Mouse (Mus musculus): Measurements from ENCODE around the gene Epha5.

Epha5 gene

DNA sequence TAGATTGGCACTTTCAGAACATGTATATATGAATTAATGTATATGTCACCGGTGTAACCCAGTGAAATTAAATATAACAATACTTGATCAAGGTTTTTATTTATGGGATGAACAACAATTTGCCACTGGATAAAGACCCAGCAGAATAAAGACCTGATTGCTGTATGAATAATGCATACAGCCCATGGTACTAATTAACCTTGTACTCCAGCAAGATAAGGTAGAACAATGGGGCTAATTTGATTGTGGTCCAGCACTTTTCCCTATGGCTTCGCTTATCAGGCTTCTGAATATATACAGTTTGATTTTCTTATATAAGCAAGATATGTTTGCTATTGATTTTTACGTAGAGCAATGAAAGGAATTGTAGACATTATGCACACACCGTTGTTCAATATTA, 103.6 kb downstream of the Epha5 start:
- DNase-seq (ENCODE audit: low spot score in 2 of 2) = no peak

DNA sequence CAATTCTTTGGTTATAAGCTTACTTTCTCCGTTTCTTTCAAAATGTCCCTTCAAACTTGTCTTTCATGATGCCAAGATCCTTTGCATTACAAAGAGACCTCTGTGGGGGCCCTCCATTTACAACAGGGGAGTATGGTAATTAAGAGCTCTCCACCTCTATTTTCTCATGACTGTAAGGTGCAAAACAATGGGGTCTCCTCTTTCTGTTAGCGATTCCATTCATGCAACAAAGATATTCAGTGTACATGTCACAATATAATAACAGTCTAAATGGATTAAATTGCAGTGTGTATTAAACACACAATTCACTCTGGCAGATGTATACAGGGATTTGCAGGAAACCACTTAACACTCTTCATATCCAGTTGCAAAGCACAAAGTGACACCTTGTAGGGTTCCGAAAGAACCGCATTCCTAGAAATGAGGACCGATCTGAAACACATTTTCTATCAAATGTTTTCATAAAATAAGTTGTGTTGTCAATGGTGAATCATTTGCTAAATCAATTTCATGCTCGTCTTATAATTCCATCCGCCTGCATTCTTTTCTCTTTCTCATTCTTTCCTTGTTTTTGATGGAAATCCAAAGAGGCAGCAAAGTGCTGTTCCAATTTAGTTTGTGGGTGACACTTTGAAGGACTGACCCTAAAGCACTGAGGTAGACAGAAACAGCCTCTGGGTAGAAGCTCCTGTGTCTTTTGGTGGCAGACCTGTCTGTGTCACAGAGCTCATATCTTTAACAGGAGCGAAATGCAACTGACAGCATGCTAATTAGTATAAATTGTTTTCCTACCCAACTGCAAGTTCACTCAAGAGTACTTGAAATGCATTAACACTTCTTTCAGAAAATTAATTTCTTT, 118.1 kb downstream of the Epha5 start:
- no peak for DNase-seq (ENCODE audit: low spot score in 2 of 2)

DNA sequence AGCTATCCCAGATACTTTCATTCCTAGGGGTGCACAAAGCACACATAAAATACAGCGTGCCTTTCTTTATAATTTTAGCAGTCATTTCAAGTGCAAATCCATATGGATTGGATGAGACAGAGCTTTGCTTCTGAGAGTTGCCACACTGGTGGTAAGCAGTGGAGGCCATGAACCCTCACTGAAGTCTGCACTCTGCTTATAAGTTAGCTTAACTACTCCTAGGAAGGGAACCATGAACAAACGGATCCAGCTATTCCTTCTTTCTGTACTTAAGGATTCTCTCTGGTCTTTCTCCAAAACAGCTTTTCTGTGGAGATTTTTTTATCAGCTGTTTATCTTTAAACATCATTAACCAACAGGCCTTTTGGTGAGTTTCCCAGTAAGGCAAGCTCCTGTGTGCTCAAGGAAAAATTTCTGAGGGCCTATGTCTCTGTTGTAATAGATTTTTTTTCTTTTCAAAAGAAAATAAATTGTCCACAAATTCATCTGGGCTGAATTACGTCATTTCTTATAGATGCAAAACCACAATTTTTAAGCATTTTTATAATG, 127.7 kb downstream of the Epha5 start:
- no peak for DNase-seq (ENCODE audit: low spot score in 2 of 2)

DNA sequence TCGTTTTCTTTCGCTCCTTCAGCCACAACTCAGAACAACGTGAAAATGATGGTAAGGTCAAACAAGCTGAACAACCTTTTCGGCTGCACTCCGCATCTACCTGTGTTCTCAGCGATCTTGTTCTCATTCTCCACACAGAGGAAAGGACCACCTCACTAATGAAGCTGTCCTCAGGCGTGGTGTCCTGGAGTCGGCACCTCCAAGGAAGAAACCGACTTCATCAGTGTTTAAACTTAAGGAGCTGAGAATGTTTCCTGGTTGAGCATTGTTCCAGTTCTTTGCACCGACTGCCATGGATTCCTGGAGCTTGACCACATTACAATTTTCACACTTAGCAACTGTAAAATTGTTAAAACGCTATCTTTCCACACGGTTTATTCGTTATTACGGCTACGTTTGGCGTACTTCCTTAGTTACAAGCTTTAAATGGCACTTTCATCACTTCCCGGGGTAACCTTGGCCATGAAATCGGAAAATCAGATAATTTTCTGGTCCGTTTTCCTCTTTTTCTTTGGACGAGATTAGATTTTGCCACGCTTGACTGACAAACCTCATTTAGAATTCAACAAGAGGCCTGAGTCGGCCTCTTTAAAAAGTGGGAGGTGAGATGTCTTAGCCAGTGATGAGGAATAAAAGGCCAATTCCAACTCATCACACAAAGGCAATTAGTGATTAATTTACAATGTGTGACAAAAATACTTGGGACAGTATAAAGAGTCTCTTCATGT, 135.7 kb downstream of the Epha5 start:
- DNase-seq (ENCODE audit: low spot score in 2 of 2) = no peak

DNA sequence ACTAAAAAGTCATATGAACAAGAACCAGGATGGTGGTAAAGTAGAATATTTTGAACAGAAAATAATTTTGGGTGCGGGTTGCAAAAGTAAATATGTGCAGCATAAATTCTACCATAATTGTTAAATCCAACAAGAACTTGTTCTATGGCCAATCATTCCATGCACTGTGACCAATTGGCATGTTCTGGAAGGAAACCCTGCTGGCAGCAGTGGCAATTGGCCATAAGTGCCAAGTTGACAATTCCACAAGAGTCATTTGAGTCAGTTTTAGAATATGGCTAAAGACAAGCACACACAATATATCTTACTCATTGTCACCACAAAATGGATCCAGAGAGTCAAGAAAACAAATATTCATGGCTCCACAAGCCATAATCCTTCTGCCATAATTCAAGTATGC, 140.2 kb downstream of the Epha5 start:
- DNase-seq (ENCODE audit: low spot score in 2 of 2) = no peak

DNA sequence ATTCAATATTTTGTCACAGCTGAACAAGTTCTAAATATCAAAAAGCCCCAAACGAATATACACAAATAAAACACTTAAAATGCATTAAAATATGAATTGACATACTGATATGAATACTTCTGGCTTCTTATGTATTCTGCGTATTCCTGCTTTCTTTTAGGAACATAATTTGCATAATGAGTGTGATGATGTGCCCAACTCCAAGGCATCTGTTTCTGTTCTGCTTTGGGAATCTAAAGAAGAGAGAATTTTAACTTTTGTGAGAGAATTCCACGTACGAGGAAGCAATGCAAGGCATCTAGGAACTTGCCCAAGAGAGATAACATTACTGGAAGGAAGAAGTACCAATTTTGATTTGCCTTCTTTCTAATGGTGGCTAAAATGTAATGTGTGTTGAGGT, 151.8 kb downstream of the Epha5 start:
- DNase-seq (ENCODE audit: low spot score in 2 of 2) = no peak

DNA sequence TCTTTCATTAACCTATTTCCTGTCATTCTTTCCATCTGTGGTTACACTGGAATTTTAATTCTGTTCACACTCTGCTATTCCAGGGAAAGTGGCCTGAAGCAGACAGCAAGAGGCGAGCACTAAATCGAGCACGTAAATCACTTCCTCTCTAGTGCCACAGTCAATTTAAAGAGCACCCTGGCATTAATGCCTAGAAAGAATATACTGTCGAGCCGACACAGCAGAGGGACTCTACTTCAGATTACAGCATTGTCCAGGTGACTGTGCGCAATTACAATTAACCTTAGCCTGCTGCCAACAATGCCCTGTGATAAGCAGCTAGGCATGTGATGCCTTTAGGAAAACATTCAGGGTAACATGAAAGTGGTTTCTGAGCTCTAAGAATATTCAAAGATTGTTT, 153.2 kb downstream of the Epha5 start:
- no peak for DNase-seq (ENCODE audit: low spot score in 2 of 2)

DNA sequence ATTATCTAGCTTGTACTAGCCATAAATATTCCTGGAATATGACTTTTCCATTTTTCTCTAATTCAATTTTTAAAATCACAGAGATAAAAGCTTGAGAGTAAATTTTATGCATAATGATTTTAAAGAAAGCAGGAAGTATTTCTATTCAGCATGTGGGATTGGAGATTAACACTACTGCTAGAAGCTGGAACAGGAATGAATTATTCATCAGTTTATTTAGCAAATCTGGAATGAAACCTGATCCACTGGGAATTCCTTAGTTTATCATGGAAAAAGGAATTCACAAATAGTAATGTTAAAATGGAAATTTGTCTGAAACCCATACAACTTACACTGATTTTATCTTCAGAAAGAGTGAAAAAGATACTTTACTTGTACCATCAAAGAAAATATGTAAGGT, 187.2 kb downstream of the Epha5 start:
- no peak for DNase-seq (ENCODE audit: low spot score in 2 of 2)

DNA sequence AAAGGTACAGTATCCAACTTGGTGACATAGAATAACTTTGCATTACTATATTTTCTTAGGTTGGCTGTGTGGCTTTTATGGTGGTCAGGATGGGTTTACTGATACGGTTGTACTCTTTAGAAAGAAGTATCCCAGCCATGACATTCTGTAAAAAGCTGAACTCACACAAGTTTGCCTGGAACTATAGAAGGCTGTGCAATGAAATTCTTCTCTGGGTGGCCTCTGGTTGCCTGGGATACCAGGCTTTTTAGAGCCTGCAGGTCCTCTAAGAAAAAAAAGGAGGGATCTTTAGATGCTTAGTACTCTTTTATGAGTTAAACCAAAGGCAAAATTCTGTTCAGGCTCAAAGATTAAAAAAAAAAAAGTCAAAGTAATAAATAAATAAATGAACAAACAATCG, 208.6 kb downstream of the Epha5 start:
- DNase-seq (ENCODE audit: low spot score in 2 of 2) = no peak

DNA sequence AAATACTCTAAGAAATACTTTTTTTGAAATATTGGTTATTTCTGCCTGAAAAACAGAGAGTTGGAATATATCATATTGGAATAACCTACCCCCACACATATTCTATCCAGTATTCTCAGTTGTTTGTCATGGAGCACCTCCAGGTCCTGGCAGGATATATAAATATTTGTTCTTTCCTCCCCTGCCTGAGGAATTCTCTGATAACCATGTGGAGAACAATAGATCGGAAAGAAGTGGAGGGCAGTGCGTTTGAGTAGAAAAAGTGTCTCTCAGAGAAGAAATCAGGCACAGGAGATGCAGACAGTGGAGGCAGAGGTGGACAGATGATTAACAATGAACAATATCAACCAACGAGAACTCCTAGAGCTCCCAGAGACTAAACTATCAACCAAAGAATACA, 223.8 kb downstream of the Epha5 start:
- no peak for DNase-seq (ENCODE audit: low spot score in 2 of 2)

DNA sequence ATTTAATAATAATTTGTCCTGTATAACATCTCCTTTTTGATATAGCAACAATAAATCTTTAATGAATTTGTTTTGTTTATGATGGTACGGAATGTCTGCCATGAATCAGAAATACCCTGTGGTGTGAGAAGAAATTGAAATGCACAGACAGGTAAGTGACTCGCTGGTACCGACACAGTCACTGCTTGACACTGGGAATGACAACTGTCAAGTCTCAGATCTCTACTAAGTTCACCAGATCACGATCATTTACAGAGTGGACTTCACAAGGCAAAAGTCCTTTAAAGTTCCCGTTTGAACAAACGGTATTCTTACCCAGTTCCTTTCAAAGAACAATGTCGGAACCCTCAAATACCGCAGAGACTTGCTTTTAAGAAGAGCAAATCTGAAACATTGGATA, 233.0 kb downstream of the Epha5 start:
- no peak for DNase-seq (ENCODE audit: low spot score in 2 of 2)

DNA sequence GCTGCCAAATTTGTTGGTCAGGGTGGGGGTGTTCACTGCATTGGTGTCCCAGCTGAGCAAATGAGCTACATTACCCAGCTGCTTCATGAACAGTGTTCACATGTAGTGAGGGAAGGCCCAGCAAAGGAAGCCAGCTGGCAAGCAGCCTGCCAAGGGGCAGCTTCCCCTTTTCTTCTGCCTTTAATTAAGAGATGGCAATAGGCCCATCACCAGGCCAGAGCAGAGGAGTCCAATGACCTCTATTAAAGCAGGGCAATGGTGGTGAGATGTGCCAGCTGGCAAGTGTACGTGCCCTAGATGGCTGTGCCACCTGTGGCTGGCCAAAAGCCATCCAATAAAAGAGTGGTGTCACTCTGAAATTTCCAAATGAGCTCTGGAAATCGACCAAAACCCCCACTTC, 264.1 kb downstream of the Epha5 start:
- DNase-seq (ENCODE audit: low spot score in 2 of 2) = no peak

DNA sequence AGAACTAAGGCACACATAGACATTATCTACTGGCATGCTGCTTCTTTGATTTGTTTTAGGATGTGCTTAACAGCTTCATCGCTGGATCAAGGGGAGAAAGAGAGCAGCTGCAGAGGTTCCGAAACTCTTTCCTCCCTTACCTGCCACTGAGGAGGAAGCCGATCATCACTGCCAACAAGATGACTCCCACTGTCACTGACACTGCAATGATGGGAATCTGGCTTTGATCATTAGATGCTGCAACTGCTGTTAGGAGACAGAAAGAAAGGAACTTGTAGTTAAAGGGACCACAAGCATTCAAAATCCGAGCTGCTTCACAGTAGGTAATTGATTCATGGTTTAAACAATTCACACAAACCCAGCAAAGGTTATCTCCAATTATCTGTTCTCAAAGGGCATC, 275.0 kb downstream of the Epha5 start:
- DNase-seq (ENCODE audit: low spot score in 2 of 2) = no peak

DNA sequence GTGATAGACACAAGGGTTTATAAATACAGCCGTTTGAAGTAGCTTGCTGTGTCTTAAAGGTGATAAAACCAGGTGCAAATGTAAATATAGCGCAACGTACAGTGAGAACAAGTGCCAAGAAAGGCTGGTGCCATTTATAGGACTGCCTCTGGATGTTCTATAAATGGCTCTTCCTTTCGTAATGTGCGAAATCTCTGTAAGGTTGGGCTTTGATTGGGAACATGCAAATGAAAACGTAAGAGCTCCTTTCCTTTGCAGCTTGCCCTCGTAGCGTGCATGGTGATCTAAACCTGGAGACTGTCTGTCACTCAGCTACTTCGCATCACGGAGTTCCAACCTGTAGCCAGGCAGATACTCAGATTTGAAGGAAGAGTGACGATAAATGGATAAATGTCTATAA, 321.2 kb downstream of the Epha5 start:
- no peak for DNase-seq (ENCODE audit: low spot score in 2 of 2)

DNA sequence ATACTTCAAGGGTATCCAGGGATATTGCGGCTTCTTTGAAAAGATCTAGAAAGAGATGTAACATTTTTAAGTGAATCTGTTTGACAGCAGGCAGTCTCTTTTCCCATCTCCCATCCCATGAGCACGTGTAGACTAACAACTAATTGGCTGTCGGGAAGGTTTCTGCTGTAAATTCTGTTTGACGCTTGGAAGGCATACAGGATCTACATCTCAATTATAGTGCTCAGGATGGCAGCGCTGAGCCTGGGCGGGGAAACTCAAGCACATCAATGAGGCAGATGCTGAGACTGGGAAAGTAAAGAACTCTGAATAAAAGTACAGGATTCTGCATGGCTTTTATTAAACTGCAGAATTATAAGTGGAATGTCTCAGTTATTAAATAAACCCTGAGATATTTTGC, 335.9 kb downstream of the Epha5 start:
- no peak for DNase-seq (ENCODE audit: low spot score in 2 of 2)

DNA sequence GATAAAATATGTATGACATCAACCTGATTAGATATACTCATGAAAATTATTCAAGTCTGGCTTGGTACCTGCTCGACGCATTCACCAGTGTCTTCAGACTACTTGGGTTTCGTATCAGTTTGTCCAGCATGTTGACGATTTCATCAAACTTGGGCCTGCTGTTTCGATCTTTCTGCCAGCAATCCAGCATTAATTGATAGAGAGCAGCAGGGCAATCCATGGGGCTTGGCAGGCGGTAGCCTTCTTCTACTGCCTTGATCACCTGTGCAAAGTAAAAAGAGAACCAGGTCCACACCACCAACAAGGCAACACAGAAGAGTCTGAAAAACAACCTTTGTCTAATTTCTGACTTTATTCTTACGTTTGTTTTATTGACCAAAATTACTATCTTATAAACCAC, 346.2 kb downstream of the Epha5 start:
- no peak for DNase-seq (ENCODE audit: low spot score in 2 of 2)

DNA sequence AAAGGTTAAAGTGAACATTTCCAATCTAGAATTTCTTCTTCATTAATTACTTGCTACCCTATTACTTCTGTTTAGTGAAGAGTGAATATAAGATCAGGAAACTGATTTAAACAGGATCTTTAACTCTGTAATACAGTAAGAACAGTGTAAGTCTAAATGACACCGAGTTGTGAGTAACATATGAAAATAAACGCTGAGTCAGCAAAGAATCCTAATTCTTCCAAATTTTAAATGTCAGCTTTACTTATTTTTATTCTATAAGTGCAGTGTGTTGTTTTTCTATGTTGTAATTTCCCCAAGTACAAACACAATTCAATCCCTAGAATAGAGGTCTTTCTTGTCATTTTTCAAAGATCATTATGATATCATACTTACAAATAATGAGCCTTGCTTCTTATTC, 363.3 kb downstream of the Epha5 start:
- no peak for DNase-seq (ENCODE audit: low spot score in 2 of 2)

DNA sequence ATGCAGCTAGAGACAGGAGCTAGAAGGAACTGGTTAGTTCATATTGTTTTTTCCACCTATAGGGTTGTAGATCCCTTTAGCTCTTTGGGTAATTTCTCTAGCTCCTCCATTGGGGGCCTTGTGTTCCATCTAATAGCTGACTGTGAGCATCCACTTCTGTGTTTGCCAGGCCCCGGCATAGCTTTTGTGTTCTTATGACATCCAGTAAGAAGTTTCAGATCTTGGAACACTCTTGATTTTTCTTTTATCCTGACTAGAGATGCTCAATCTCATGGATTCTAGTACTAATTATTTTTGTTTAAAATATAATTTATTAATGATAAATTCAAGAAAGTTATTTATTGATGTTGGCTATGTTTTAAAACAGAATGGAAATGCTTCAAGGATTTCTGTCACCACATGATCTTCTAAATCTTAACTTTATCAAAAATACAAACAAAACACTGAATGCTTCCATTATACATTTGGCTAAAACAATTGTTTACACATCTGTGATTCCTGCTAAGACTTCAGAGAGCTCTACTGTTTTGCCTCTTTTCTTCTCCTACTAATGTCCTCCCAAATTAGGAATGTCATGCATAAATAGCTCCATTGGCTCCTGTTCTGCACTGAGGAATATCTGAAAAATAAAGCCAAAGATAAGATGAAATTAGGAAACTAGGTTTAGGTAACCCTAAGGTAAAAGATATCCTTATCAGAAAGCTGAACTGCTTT, 379.8 kb downstream of the Epha5 start:
- DNase-seq (ENCODE audit: low spot score in 2 of 2) = no peak

Measured in thymus, postnatal 10 days (tissue).